Mouse (Mus musculus) erythroblast, embryonic 14.5 days (primary cell): ENCODE measurements around the gene H2-Ob. TPM values are rescaled to one million over a fixed set of nuclear protein-coding genes. Genes with fewer than 3 reads are reported as not detected.

Source experiments
- H3K27me3 ChIP-seq: 2 replicates; pipeline ENCODE4 v1.6.1; 2012; ENCODE audit warnings: inconsistent platforms; ENCODE audit not compliant: control insufficient read depth
- H3K36me3 ChIP-seq: 2 replicates; pipeline ENCODE4 v1.6.1; 2012; ENCODE audit warnings: mild to moderate bottlenecking, inconsistent platforms; ENCODE audit not compliant: control insufficient read depth
- H3K4me1 ChIP-seq: 2 replicates; pipeline ENCODE4 v1.6.1; 2012; ENCODE audit warnings: inconsistent platforms; ENCODE audit not compliant: control insufficient read depth
- H3K4me3 ChIP-seq: replicated peaks from 2 replicates; pipeline ENCODE3; 2012; ENCODE audit warnings: moderate library complexity, mild to moderate bottlenecking, inconsistent platforms
- H3K9me3 ChIP-seq: 2 replicates; pipeline ENCODE4 v1.6.1; 2012; ENCODE audit warnings: low read length, inconsistent platforms, mixed read lengths; ENCODE audit not compliant: control insufficient read depth
- GATA1 ChIP-seq: IDR thresholded peaks from 2 replicates; pipeline ENCODE4 v1.6.1; 2012; ENCODE audit warnings: low read length, inconsistent platforms, mixed read lengths
- TAL1 ChIP-seq: IDR thresholded peaks from 3 replicates; pipeline ENCODE4 v1.6.1; 2012; ENCODE audit warnings: low read length, inconsistent platforms, mixed read lengths
- polyA plus RNA-seq: library from polyadenylated mRNA; stranded (reverse); fragments of >175 nt; gene quantifications from 2 replicates; pipeline ENCODE4 v1.2.3, GENCODE M21; 2012

H2-Ob gene
- polyA plus RNA-seq, 1 experiment = not detected

- H3K36me3 ChIP-seq = no peaks in the 10 kb centered on the region
- H3K27me3 ChIP-seq = no peaks in the 10 kb centered on the region
- no peaks in the 10 kb centered on the region for H3K9me3 ChIP-seq
- no peaks in the 10 kb centered on the region for H3K4me1 ChIP-seq
- H3K4me3 ChIP-seq = no peak overlapping the region
- no peak for TF ChIP-seq TAL1
Observed at GRCm38 (mm10) chr17:34286501-34286900, 47.8 kb downstream of the H2-Ob start.

- Histone ChIP-seq H3K9me3 (no peaks in the 10 kb centered on the region), H3K27me3 (no peaks in the 10 kb centered on the region), H3K36me3 (no peaks in the 10 kb centered on the region), H3K4me3 (no peak overlapping the region), H3K4me1 (no peaks in the 10 kb centered on the region)
- TF ChIP-seq TAL1 (no peak), GATA1 (no peak)
Observed at GRCm38 (mm10) chr17:34286999-34287398, 48.3 kb downstream of the H2-Ob start.

- H3K9me3 ChIP-seq = no peaks in the 10 kb centered on the region
- H3K27me3 ChIP-seq = no peaks in the 10 kb centered on the region
- H3K4me3 ChIP-seq = no peak within 1 kb of the TSS
- no peaks in the 10 kb centered on the region for H3K4me1 ChIP-seq
- TF ChIP-seq GATA1 (no peak), TAL1 (no peak)
- no peaks in the 10 kb centered on the region for H3K36me3 ChIP-seq
Observed at GRCm38 (mm10) chr17:34287648-34288047, 48.9 kb downstream of the H2-Ob start, which contains the start of gene H2-Aa. Gene H2-Aa (minus strand): TSS chr17:34287823.

GRCm38 (mm10) chr17:34288131-34288530 is 49.4 kb downstream of the H2-Ob start:
- TF ChIP-seq TAL1 = no peak
- TF ChIP-seq GATA1 = no peak
- Histone ChIP-seq H3K36me3 (no peaks in the 10 kb centered on the region), H3K4me3 (no peak overlapping the region), H3K27me3 (no peaks in the 10 kb centered on the region), H3K4me1 (no peaks in the 10 kb centered on the region), H3K9me3 (no peaks in the 10 kb centered on the region)

DNA sequence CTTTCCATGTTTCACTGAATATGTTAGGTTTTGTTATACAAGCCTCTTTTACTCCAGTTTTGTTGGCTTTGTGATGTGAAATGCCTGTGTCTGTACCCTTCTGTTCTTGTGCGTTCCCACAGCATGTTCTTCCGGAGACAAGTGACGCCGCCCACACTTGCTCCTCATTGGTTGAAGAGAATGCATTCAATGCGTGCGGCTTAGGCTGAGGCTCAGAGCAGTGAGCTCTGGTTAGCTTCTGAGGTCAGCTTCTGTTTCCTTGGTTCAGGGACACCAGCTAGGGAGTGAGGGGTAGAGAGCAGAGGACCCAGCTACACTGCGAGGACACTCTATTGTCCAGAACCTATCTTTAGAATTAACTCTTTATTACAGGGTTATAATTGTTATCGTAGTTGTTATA is 52.9 kb downstream of the H2-Ob start:
- Histone ChIP-seq H3K36me3 (no peaks in the 10 kb centered on the region), H3K4me1 (no peaks in the 10 kb centered on the region), H3K9me3 (no peaks in the 10 kb centered on the region), H3K4me3 (no peak overlapping the region), H3K27me3 (peaks cover 2% of the 10 kb centered on the region)
- TF ChIP-seq TAL1 = no peak
- no peak for TF ChIP-seq GATA1

- Histone ChIP-seq H3K4me3 (no peak overlapping the region), H3K4me1 (no peaks in the 10 kb centered on the region), H3K9me3 (no peaks in the 10 kb centered on the region), H3K27me3 (peaks cover 2% of the 10 kb centered on the region), H3K36me3 (no peaks in the 10 kb centered on the region)
- TF ChIP-seq TAL1 = no peak
- TF ChIP-seq GATA1 = no peak
Observed at GRCm38 (mm10) chr17:34292570-34292969, 53.9 kb downstream of the H2-Ob start.

GRCm38 (mm10) chr17:34293533-34293932 is 54.8 kb downstream of the H2-Ob start:
- Histone ChIP-seq H3K4me1 (no peaks in the 10 kb centered on the region), H3K36me3 (no peaks in the 10 kb centered on the region), H3K4me3 (no peak overlapping the region), H3K27me3 (peaks cover 2% of the 10 kb centered on the region), H3K9me3 (no peaks in the 10 kb centered on the region)
- TF ChIP-seq GATA1 (no peak), TAL1 (no peak)

- H3K4me3 ChIP-seq = no peak overlapping the region
- no peaks in the 10 kb centered on the region for H3K4me1 ChIP-seq
- H3K27me3 ChIP-seq = peaks cover 2% of the 10 kb centered on the region
- H3K36me3 ChIP-seq = no peaks in the 10 kb centered on the region
- no peaks in the 10 kb centered on the region for H3K9me3 ChIP-seq
- TF ChIP-seq TAL1 (no peak), GATA1 (no peak)
Observed at GRCm38 (mm10) chr17:34294249-34294648, 55.5 kb downstream of the H2-Ob start.

DNA sequence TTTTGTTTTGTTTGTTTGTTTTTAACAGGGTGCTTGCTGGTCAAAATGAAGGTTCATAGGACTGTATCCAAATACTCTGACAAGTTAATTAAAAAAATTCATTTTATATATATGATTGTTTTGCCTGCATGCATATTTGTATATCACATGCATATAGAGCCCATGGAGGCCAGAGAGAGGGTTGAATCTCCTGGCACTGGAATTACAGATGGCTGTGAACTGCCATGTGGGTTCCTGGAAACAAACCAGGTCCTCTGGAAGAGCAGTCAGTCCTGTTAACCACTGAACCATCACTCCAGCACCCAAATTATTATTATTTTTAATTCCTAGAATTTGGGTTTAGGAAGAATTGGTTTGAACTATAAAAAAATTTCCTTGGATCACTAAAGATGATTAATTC is 56.6 kb downstream of the H2-Ob start:
- H3K27me3 ChIP-seq = peaks cover 2% of the 10 kb centered on the region
- H3K36me3 ChIP-seq = no peaks in the 10 kb centered on the region
- TF ChIP-seq GATA1 (no peak), TAL1 (no peak)
- no peaks in the 10 kb centered on the region for H3K4me1 ChIP-seq
- no peak overlapping the region for H3K4me3 ChIP-seq
- no peaks in the 10 kb centered on the region for H3K9me3 ChIP-seq
